Mouse (Mus musculus) testis, postnatal 10 days (tissue): ENCODE data around the gene Ptgs1.
A peak's percentile ranks its signal among the peaks of the same experiment; 100 is the strongest.
"Not testable (repeated sequence)": the region's sequence is repeated elsewhere in the genome, so short reads cannot be mapped to it uniquely, and the experiment has no call there.

ENCODE experiments used
- DNase-seq: peaks from one replicate; pipeline ENCODE4 v3.0.0; 2021; ENCODE audit warnings: low spot score

Gene Ptgs1

DNA sequence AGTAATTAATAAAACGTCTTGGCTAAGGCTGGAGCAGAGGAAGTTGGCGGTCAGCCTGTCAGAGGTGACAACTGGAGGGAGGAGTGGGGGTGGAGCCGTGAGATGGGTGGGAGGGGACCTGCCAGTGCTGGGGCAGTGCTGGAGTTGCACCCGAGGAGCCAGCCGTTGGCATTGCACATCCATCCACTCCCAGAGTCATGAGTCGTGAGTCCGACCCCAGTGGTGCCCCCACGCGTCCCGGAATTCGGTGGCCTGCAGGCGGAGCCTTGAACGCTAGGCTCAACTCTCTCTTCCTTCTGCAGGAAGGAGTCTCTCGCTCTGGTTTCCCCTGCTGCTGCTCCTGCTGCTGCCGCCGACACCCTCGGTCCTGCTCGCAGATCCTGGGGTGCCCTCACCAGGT lies at the start of gene Ptgs1:
Gene Ptgs1 (plus strand): TSS at position 61 of the 400 bp plus-strand sequence.
- no peak for DNase-seq

- not testable (repeated sequence) for DNase-seq
Measured at GRCm38 (mm10) chr2:36181587-36182368, 48.4 kb upstream of the Ptgs1 start.

- DNase-seq = no peak
Measured at GRCm38 (mm10) chr2:36183278-36183677, 46.9 kb upstream of the Ptgs1 start.

GRCm38 (mm10) chr2:36184192-36184591 lies 46.0 kb upstream of the Ptgs1 start:
- no peak for DNase-seq

DNA sequence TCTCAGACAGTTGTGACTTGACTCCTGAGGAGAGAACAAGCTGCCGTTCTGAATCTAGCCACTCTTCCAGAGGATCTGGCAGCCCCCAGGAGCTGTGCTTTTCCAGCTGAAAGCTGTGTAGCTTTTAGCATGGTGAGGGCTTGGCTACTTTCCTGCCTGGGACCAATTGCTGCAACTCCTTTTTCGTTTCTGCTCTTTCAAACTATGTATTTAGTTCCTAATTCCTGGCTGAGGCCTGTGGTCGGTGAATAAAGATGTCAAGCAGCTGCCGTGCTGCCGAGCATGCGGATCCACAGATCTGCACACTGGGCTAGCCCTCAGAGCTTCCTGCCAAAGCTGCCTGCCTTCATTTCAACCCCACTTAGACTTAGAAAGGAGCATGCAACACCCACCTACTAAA lies 45.4 kb upstream of the Ptgs1 start:
- DNase-seq = no peak

- not testable (repeated sequence) for DNase-seq
Measured at GRCm38 (mm10) chr2:36189200-36189599, 41.0 kb upstream of the Ptgs1 start.

DNA sequence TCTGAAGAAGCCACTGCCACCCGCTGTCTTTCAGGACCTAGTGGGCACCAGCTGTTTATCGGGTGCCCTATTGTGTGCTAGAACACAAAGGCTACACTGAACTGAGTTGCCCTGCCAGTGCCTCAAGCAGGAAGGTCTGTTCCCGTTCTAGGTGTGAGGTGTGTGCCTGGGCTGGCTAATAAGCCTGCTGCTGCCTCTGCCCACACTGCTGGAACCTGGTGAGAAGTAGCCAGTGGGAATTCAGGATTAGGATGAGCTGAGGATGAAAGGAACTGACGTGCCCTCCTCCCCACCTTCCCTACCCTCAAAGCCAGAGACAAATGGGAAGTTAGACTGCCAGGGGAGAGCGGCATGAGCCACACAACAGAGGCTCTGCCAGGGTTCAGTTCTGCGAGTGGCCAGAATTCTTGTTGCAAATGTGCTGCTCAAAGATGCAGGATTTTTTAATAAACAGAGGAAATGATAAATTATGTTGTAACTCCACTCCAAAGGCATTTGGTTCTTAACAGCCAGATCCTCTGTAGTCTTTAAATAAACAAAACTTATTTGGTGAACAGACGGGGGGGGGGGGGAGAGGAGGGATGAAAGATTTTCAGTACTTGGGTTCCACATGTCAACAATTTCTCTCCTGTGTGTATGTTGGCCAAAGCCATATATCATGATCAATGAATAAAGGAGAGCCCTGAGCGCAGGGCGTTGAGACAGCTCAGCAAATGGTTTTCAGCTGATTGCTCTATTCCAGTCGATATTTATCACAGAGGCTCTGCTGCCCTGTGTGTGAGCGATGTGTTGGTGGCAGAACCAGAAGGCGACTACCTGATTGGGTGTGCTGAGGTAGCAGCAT lies 38.9 kb upstream of the Ptgs1 start:
- no peak for DNase-seq

GRCm38 (mm10) chr2:36197021-36197420 lies 33.2 kb upstream of the Ptgs1 start:
- no peak for DNase-seq

DNA sequence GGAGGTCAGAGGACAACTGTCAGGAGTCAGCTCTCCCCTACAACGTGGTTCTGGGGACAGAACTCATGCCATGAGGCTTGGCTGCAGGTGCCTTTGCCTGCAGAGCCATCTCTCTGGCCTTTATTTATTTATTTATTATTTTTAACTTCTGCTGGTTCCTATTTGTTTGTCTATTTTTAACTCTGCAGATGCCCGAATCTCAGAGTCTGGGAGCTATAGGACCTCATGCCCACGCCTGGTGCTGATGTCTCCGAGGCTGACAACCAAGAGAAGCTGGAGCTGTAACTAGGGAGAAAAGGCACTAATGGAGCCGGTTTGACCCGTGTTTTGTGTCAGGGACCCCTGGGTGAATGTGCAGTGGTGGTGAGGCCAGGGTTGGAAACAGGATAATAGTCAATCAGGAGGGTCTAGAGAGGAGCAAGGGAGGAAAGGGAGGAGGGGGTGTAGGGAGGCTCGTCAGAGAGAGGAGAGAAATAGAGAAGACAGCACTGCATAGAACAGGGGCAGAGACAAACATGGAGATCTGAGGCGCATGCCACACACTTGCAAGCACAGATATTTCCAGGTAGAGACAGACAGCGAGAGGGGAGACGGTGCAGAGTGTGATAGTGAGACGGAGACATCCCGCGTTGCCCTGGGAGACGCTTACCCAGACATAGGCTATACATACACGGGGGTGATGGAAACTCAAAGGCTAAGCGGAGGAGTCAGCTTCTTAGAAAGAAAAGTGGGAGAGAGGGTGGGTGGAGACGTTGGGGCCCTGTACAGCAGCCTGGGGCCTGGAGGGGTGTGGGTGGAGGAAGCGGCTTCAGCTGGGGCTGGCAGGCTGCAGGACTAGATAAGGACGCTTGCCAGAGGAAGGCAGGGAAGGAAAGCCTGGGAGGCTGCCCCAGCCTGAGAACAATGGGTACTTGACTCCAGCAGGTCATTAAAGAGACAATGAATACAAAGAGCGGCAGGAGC lies 32.0 kb upstream of the Ptgs1 start:
- no peak for DNase-seq

DNA sequence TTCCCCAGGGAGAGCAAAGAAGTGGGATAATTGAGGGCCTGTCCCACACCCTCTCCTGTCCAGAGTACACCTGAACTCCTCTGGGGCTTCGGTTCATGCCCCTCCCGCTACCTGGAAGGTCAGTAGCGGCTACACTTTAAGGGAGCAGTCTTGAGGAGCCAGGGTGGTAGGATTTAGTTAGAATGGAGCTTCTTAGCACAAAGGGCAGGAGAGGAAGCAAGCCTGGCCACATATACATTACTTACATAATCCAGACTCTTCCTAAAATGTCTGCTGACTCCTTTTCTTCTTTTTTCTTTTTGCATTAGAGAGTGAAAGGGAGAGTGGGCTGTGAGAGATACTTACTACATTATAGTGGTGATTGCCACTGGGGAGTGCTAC lies 31.4 kb upstream of the Ptgs1 start:
- DNase-seq = no peak

GRCm38 (mm10) chr2:36200813-36201212 lies 29.4 kb upstream of the Ptgs1 start:
- no peak for DNase-seq

GRCm38 (mm10) chr2:36201756-36202610 lies 28.2 kb upstream of the Ptgs1 start:
- DNase-seq = no peak

DNA sequence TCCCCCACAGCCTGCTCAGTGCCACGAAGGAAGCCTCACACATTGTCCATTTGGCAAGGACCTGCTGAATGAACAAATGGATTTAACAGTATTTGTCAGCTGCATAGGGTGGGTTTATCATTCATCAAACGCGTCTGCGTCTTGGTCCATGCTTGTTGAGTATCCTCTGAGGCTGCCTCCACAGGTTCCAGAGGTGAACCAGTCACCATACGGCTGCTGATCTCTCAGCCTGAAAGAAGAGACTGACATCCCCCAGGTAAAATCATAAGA lies 27.7 kb upstream of the Ptgs1 start:
- DNase-seq = no peak

DNA sequence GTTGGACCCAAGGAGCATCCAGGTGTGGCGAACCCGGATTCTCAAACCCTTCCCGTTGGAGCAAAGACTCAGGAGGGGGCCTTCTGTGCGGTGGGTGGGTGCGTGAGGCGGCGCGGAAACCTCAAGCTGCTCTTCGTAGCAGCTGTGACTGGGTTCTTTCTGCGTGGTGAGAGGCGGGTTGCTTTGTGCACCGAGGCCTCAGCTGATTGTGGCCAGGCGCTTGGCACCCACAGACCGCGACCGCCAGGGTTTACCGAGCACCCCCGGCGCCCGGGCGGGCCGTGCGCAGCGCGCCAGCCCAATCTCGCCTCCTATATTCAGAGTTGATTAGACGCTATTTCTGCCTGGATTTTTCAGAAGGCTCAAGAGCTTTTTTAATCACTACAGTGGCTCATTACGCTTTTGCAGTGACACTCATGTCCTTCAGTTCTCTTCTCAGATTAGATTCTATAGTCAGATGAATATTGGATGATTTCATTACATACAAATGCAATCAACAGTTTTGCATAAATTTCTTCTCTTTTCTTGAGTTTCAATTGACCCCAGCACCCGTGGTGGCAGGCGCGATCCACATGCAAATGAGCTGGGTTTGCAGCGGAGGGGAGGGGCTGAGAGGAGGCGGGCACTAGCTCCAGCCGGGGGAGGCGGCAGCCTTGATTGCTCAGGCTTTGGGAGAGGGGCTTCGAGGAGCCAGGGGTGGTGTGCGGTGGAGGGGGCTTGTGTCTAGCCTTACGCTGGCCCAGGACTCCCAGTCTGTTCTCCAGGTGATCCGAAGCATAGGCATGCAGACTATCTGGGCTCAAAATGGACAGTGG lies 27.0 kb upstream of the Ptgs1 start:
- peak; percentile 49 for DNase-seq

DNA sequence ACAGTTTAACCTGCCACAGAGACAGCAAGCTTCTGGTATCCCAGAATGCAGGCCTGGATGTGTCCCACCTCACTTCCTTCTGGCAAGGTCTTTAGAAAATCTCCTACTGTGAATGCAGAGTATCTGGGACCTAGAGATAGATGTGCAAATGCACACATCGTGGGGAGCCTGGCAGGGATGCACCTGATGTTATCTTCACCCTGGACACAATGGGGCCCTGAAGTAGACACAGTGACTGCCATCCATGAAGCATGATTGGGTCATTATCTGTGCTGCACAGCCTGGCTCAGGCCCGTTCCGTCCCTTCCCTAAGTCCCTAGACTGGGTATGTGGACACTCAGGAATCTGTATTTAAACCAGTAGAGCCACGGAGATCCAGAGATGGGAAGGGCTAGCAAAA lies 25.6 kb upstream of the Ptgs1 start:
- DNase-seq = no peak

DNA sequence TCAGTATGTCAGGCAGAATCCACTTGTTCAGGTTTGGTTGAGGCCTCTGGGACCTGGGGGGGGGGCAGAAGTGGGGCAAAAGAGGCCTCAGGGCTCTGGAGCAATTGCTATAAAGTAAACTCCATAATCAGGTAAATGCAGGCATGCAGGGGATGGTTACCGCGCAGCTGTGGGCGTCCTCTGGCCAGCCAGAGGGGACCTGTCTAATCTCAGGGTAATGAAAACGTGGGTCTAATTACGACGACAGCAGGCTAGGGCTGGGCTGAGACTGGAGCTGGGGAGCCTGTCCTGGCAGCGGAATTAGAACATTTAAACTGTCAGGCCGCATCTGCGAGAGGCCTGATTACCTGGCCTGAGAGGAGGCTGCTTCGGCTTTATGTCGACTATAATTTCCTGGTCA lies 23.2 kb upstream of the Ptgs1 start:
- DNase-seq = no peak

GRCm38 (mm10) chr2:36210796-36211195 lies 19.4 kb upstream of the Ptgs1 start:
- DNase-seq = peak; percentile 53

DNA sequence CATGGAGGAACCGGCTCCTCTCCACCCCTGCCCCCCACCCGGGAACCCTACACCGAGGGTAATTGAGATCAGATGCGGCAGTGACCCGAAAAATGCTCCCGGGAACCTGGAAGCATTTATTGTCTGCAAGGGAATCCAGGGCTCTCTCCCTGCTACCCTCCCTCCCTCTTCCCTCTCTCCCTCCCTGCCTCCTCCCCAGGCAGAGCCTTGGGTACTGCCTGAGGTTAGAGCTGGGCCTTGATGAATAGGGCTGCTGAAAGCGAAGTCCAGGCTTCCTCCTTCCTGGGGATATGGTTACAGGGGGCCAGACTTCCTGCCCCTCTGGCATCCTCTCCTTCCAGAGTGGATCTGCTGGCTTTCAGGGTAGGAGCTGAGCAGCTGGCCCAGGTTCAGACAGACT lies 18.4 kb upstream of the Ptgs1 start:
- peak; percentile 39 for DNase-seq

- no peak for DNase-seq
Measured at GRCm38 (mm10) chr2:36213108-36213507, 17.1 kb upstream of the Ptgs1 start.

- DNase-seq = peak; percentile 89
Measured at GRCm38 (mm10) chr2:36214023-36214422, 16.2 kb upstream of the Ptgs1 start.

- DNase-seq = no peak
Measured at GRCm38 (mm10) chr2:36214425-36214824, 15.8 kb upstream of the Ptgs1 start.
